Mouse (Mus musculus): ENCODE results near the gene Casp2. TPM values are rescaled to one million over a fixed set of nuclear protein-coding genes. Genes with fewer than 3 reads are reported as not detected.

The Casp2 gene
- total RNA-seq (2023): 57.6 TPM

DNA sequence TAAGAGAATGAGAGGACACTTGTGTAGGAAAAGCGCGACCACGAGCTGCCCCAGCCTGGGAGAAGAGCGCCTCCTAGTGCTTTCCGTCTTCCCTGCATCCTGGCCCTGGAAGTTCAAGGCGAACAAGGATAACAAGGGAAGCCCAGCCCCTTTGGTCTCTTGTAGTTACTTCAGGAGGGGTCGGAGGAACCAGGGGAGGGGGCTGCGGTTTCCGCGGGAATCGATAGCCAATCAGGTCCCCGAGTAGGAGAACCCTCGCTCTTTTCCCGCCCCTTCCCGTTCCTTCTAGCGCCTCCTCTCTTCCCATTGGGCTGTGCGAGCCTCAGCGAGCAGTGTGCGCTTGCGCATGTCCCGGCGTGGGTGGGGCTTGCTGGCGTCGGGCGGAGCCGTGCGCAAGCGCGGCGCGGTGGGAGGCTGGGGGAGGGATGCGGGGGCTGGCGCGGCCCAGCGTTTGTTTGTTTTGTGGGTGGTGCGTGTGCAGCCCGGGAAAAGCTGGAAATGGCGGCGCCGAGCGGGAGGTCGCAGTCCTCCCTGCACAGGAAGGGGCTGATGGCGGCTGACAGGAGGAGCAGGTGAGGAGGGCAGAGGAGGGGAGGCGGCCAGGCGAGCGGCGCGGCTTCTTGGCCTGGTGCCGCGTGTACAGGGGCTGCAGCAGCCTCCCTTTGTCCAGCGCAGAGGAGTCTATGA lies at the start of gene Casp2:
TSS of gene Casp2 (plus strand) at position 360 of the 687 bp plus-strand sequence.

GRCm38 (mm10) chr6:42215028-42215427 lies 49.8 kb upstream of the Casp2 start, which contains the start of gene Tas2r144:
Gene Tas2r144, plus strand, starts transcription at chr6:42215328.

DNA sequence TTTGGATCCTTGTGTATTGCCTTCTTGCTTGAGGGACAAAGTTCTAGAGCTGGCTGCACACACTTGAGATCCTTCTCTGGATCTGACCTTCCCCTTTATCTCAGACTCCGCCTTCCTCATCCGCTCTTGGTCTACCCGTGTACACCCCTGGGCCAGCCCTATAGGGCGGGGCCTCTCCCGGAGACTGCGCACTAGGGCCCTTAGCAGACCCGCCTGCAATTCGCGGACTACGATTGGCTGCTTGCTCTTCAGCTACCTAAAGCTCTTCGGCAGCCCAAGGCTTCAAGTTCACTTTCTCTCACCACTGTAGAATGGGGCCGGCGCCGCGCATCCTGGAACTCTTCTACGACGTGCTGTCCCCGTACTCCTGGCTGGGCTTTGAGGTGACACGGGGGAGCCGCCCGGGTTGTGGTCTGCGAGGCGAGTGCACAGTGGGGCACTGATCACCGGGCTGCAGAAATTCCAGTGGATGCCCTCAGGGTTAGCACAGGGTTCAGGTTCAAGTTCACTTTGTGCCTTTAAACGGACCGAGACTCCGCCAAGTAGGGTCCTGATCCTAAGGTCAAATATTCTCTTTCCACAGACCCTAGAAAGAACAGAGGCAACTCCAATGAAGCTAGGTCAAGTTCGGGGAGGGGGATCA lies 19.0 kb upstream of the Casp2 start, which contains the start of gene Gstk1:
TSS of gene Gstk1 (plus strand) at position 225 of the 643 bp plus-strand sequence.

GRCm38 (mm10) chr6:42261524-42262170 lies 3.1 kb upstream of the Casp2 start, which contains the start of gene Tmem139:
Gene Tmem139, plus strand, starts transcription at chr6:42261970.

GRCm38 (mm10) chr6:42286448-42286847 lies 21.7 kb downstream of the Casp2 start, which contains the start of gene Clcn1:
Gene Clcn1, plus strand, starts transcription at chr6:42286685.

GRCm38 (mm10) chr6:42324482-42325267 lies 59.9 kb downstream of the Casp2 start, which contains the start of gene Fam131b:
Gene Fam131b, minus strand, starts transcription at chr6:42324643.

Other genes starting within 250 kb of the Casp2 start
- not detected for gene Sva, start 226.6 kb upstream of the Casp2 start, total RNA-seq (2023)
- not detected for gene Tas2r139, start 124.0 kb upstream of the Casp2 start, total RNA-seq (2023)
- gene Tas2r144, start 49.7 kb upstream of the Casp2 start, total RNA-seq (2023): not detected
- 8.5 TPM for gene Gstk1, start 19.1 kb upstream of the Casp2 start, total RNA-seq (2023)
- not detected for gene Tmem139, start 3.0 kb upstream of the Casp2 start, total RNA-seq (2023)
- 0.64 TPM for gene Clcn1, start 21.7 kb downstream of the Casp2 start, total RNA-seq (2023)
- 0.21 TPM for gene Fam131b, start 59.7 kb downstream of the Casp2 start, total RNA-seq (2023)
- gene Zyx, start 84.6 kb downstream of the Casp2 start, total RNA-seq (2023): 196 TPM
- gene Epha1, start 108.3 kb downstream of the Casp2 start, total RNA-seq (2023): not detected
- gene Tas2r143, start 135.3 kb downstream of the Casp2 start, total RNA-seq (2023): 0.83 TPM
- gene Tas2r135, start 140.4 kb downstream of the Casp2 start, total RNA-seq (2023): 0.98 TPM
- not detected for gene Tas2r126, start 169.6 kb downstream of the Casp2 start, total RNA-seq (2023)
- gene Olfr458, start 200.2 kb downstream of the Casp2 start, total RNA-seq (2023): not detected
- not detected for gene Olfr457, start 211.3 kb downstream of the Casp2 start, total RNA-seq (2023)
- gene Olfr456, start 222.2 kb downstream of the Casp2 start, total RNA-seq (2023): not detected

All from CD8-positive naive resting alpha-beta T cell, adult 57 days (primary cell).